Mouse (Mus musculus) gastrocnemius, adult 2 months (tissue): ENCODE results near the gene Rpl27a. TPM values are rescaled to one million over a fixed set of nuclear protein-coding genes. Genes with fewer than 3 reads are reported as not detected.

Source experiments
- DNase-seq: peaks from one replicate; pipeline ENCODE4 v3.0.0; 2022
- H3K27ac ChIP-seq: fragments of 200-600 bp; 2 replicates; pipeline ENCODE4 v1.8.1; 2022; ENCODE audit warnings: mild to moderate bottlenecking
- H3K4me3 ChIP-seq: fragments of 200-600 bp; 2 replicates; pipeline ENCODE4 v1.8.1; 2022; ENCODE audit warnings: mild to moderate bottlenecking, moderate library complexity
- CTCF ChIP-seq: fragments of 200-600 bp; IDR thresholded peaks from 2 replicates; pipeline ENCODE4 v1.8.1; 2022; ENCODE audit warnings: antibody characterized with exemption, mild to moderate bottlenecking, moderate library complexity
- intact Hi-C: fragments of 180-260 bp; cut with DNase I; formaldehyde crosslinking; loops from one replicate; pipeline ENCODE4 v1.15.1; 2025
- long read RNA-seq, 2 experiments: library from polyadenylated mRNA; stranded (forward); transcript quantifications; one replicate each; pipeline ENCODE4 v2.0.0; 2021
- total RNA-seq, 2 experiments: library from RNA; stranded (reverse); gene quantifications; 2 replicates each; pipeline ENCODE4 v1.2.3; 2021

The Rpl27a gene
- total RNA-seq, result 100 to 1,000 TPM in 1 of 2 experiments, 10 to 100 TPM in 1; 78.8 to 109 TPM
- long read RNA-seq, experiment 1, transcript Rpl27a-203 (5 exons, 1,158 nt), result major isoform, 137 of 142 reads
- long read RNA-seq, experiment 1, partial matches to known transcripts, result 3 of 142 reads
- long read RNA-seq, experiment 1, other reads (novel, unspliced or antisense), result 2 of 142 reads
- long read RNA-seq, experiment 2, transcript Rpl27a-203 (5 exons, 1,158 nt), result major isoform, 160 of 167 reads
- long read RNA-seq, experiment 2, partial matches to known transcripts, result 3 of 167 reads
- long read RNA-seq, experiment 2, other reads (novel, unspliced or antisense), result 4 of 167 reads

DNA sequence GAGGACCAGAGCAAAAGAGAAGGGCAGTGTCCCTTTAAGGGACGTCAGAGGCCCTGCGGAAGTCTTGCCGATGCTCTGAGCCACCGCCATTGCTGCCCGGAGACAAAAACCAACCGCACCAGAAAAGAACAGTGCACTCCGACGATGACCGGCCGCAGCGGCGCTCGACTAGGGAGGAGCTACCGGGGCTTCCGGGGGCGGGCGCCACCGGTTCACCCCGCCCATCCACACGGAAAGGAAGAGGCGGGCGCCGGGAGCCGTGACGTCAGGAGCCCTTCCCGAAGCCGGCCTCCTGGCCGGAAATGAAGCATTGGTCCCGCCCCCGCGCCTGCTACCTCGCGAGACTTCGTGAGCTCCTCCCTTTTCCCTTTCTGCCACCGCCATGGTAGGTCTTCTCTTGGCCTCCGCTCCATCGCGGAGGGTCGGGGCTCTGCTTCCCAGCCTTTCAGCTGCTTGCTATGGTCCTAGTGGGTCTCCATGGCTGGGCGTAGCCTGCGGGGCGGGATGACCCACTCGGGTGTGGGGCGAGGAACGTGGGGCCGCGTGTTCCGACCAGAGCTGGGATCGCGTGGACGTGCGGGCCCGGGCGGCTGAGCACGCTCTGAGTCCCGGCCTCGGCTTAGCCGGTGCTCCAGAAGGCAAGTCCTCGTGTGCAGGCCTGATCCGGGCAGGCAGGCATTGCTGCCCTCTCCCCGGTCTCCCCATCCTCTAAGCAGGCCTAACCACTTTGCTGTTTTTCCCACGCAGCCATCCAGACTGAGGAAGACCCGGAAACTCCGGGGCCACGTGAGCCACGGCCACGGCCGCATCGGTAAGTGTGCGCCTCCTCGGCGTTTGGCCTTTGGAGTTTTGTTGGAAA lies at the start of gene Rpl27a:
Rpl27a (plus strand) TSS at position 310 of the 859 bp plus-strand sequence.
- DNase-seq, result peak; percentile 99
- Histone ChIP-seq H3K4me3 (peak within 1 kb of the TSS; percentile 84), H3K27ac (peak within 1 kb of the TSS; percentile 95)
- 0 out of 2 replicates have a peak, but pooled peaks have one; percentile 3 for TF ChIP-seq CTCF
- intact Hi-C loops, result loop anchor here (5.0 kb wide), 1 partner anchor 77 kb away; no protein-coding TSS in a partner anchor

GRCm38 (mm10) chr7:109470700-109471099 lies 48.2 kb upstream of the Rpl27a start:
- H3K27ac ChIP-seq, result no peak overlapping the region
- H3K4me3 ChIP-seq, result no peak overlapping the region
- DNase-seq, result no peak
- TF ChIP-seq CTCF, result no peak
- intact Hi-C loops, result no loop called here

DNA sequence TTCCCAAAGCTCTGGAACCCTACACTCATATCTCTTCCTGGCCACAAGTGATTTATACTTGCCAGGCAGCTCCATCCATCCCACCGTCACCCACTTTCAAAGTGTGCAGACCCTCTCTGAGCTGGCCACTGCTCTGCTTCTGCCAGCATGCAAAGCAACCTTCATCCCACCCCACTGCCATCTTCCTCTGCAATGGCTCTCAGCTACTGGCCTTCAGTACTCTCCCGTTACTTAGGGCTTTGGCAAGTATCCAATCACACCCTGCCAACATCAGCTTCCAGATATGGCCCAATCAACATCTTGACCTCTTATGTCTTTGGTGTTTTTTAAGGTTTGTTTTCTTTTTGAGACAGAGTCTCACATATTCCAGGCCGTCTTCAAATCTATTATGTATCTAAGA lies 41.0 kb upstream of the Rpl27a start:
- intact Hi-C loops, result no loop called here
- Histone ChIP-seq H3K4me3 (no peak overlapping the region), H3K27ac (no peak overlapping the region)
- no peak for TF ChIP-seq CTCF
- no peak for DNase-seq

GRCm38 (mm10) chr7:109480765-109481197 lies 38.2 kb upstream of the Rpl27a start:
- peak; percentile 27 for TF ChIP-seq CTCF
- intact Hi-C loops, result no loop called here
- H3K4me3 ChIP-seq, result peak overlapping the region; percentile 57
- no peak overlapping the region for H3K27ac ChIP-seq
- peak; percentile 31 for DNase-seq

- no peak overlapping the region for H3K27ac ChIP-seq
- intact Hi-C loops, result no loop called here
- TF ChIP-seq CTCF, result no peak
- H3K4me3 ChIP-seq, result no peak overlapping the region
- DNase-seq, result no peak
These were observed 34.7 kb upstream of the Rpl27a start for GRCm38 (mm10) chr7:109484221-109484620.

- Histone ChIP-seq H3K4me3 (peak overlapping the region; percentile 49), H3K27ac (0 out of 2 replicates have a peak overlapping the region, but pooled peaks have one; percentile 4)
- intact Hi-C loops, result no loop called here
- TF ChIP-seq CTCF, result no peak
- no peak for DNase-seq
These were observed 26.2 kb upstream of the Rpl27a start for GRCm38 (mm10) chr7:109492616-109493318.

- DNase-seq, result peak; percentile 40
- no peak for TF ChIP-seq CTCF
- intact Hi-C loops, result no loop called here
- Histone ChIP-seq H3K27ac (0 out of 2 replicates have a peak overlapping the region, but pooled peaks have one; percentile 4), H3K4me3 (peak overlapping the region; percentile 49)
These were observed 25.3 kb upstream of the Rpl27a start for GRCm38 (mm10) chr7:109493319-109494316.

DNA sequence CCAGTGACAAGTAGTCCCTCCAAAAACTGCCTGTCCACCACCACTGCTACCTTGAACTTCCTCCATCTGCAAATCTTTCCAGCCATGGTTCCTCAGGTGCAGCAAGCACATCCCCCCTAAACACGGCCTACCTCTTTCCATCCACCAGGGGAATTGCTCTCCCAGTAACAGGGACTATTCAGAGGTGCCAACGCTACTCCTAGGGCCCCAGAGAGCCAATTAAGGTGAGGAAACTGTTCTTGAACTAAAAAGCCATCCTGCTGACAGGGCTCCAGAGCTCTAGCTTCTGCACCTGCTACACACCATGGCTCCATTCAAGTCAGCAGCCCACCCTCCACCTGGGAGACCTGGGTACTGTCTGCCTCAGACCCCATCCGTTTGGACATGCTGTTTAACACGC lies 21.4 kb upstream of the Rpl27a start:
- no peak for TF ChIP-seq CTCF
- H3K27ac ChIP-seq, result no peak overlapping the region
- intact Hi-C loops, result no loop called here
- no peak overlapping the region for H3K4me3 ChIP-seq
- DNase-seq, result no peak

DNA sequence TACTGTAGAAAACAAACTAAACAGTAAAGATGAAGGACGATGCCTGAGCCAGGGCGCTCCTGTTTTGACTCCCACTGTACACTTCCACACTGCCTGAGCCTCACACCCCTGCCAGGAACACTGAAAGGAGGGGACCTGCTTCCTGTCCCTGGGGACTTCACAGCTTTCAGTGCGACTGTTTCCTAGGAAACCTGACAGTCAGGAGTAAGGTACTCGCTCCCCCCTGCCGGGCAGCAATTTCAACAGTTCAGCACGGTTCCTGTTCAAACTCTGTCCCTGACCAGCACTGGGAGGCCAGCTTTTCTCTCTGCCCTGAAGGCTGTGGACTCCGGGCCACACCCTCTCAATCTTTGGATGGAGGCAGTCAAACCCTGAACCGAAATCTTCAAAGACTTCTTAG lies 11.8 kb upstream of the Rpl27a start:
- intact Hi-C loops, result no loop called here

GRCm38 (mm10) chr7:109507572-109507971 lies 11.4 kb upstream of the Rpl27a start:
- DNase-seq, result no peak
- intact Hi-C loops, result no loop called here
- Histone ChIP-seq H3K4me3 (no peak overlapping the region), H3K27ac (no peak overlapping the region)
- TF ChIP-seq CTCF, result no peak

More for the DNA sequence above, 11.8 kb upstream of the Rpl27a start:
- Histone ChIP-seq H3K27ac (no peak overlapping the region), H3K4me3 (no peak overlapping the region)
- no peak for DNase-seq
- TF ChIP-seq CTCF, result no peak

- no peak within 1 kb of the TSS for H3K27ac ChIP-seq
- intact Hi-C loops, result no loop called here
- no peak within 1 kb of the TSS for H3K4me3 ChIP-seq
- no peak for DNase-seq
- TF ChIP-seq CTCF, result no peak
These were observed 10.9 kb upstream of the Rpl27a start, which contains the start of gene Trim66 for GRCm38 (mm10) chr7:109508034-109508433. Trim66 (minus strand) TSS chr7:109508134.
